Mouse (Mus musculus): Measurements from ENCODE around the gene Aqp5. TPM values are rescaled to one million over a fixed set of nuclear protein-coding genes. Genes with fewer than 3 reads are reported as not detected.

The Aqp5 gene
- polyA plus RNA-seq, 1 experiment from 2014 or later = 0.27 TPM

DNA sequence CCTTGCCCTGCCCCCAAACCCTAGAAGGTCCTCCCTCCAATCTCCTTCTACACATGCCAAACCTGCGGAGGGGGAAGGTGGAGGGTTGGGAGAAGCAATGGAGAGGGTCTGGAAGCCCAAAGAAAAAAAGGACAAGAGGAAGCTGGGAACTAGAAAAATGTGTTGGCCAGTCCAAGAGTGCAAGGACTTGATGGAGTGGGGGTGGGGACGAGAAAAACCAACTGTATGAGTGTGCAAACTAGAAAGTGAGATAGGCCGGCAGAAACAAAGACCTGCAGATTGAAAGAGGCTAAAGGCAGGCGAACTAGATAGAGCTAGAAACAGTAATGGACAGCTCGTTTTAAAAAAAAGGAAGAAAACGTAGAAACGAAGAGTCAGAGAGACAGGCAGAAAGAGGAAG lies 878 bp upstream of the Aqp5 start:
- H3K9me3 ChIP-seq (ENCODE audit: control insufficient read depth, low read length) = no peaks in the 10 kb centered on the region
- ATAC-seq (ENCODE audit: insufficient read depth, low FRiP score, low TSS enrichment) = no peak

DNA sequence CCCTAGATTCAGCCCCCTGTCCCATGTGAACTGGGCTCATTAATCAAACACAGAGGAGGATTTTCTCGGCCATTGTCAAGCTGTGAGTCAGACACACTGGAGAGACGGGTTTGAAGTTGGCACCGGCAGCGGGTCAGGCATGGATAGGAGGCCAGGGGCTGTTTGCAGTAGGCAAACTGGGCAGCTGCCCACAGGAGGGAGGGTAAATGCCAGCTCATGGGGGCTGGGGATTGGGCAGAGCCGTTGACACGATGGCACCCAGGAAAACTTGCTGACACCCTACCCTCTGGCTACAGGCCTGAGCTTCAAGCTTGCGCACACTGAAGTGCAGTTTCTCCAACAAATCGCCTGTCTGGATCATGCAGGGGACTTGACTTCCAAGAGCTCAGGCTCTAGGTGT lies 1.6 kb downstream of the Aqp5 start:
- no peaks in the 10 kb centered on the region for H3K36me3 ChIP-seq (ENCODE audit: control insufficient read depth, insufficient read depth, low read length)
- 78% methylated on average over 8 of the region's 8 CpGs for WGBS
- no peak overlapping the region for H3K9ac ChIP-seq (ENCODE audit: low read length)
- peaks cover 67% of the 10 kb centered on the region for H3K27me3 ChIP-seq (ENCODE audit: control insufficient read depth, insufficient read depth, low read length)
- H3K9me3 ChIP-seq (ENCODE audit: control insufficient read depth, low read length) = no peaks in the 10 kb centered on the region
- no peak overlapping the region for H3K4me3 ChIP-seq (ENCODE audit: low read depth, low read length)
- ATAC-seq (ENCODE audit: insufficient read depth, low FRiP score, low TSS enrichment) = no peak
- no peak overlapping the region for H3K4me2 ChIP-seq (ENCODE audit: low read depth)
- DNase-seq (ENCODE audit: low spot score) = no peak
- H3K4me1 ChIP-seq (ENCODE audit: control insufficient read depth, insufficient read depth, low read length) = no peaks in the 10 kb centered on the region
- H3K27ac ChIP-seq (ENCODE audit: low read depth, low read length) = no peak overlapping the region

More for the DNA sequence above, 878 bp upstream of the Aqp5 start:
- DNase-seq (ENCODE audit: low spot score) = no peak
- H3K4me1 ChIP-seq (ENCODE audit: control insufficient read depth, insufficient read depth, low read length) = peaks cover 3% of the 10 kb centered on the region
- H3K4me2 ChIP-seq (ENCODE audit: low read depth) = no peak overlapping the region
- H3K27ac ChIP-seq (ENCODE audit: low read depth, low read length) = no peak overlapping the region
- H3K9ac ChIP-seq (ENCODE audit: low read length) = no peak overlapping the region
- peaks cover 89% of the 10 kb centered on the region for H3K27me3 ChIP-seq (ENCODE audit: control insufficient read depth, insufficient read depth, low read length)
- no peak overlapping the region for H3K4me3 ChIP-seq (ENCODE audit: low read depth, low read length)
- 25% methylated on average over 7 of the region's 7 CpGs for WGBS
- no peaks in the 10 kb centered on the region for H3K36me3 ChIP-seq (ENCODE audit: control insufficient read depth, insufficient read depth, low read length)

DNA sequence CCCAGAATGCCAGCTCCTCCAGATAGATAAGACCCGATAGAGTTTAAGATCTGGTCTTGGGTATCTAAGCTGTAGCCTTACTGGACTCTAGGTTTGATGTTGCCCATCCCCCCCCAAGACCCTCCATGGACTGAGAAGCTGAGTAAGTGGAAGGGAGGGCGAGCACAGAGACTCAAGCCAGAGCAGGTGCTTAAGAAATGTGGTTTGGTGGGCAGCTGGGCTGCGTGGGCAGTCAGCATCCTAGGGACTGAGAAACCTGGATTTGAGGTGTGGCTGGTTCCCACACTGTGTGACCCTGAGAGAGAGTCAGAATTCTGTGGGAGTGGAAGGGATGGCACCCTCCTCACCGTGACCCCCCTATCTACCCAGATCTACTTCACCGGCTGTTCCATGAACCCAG lies 2.3 kb downstream of the Aqp5 start:
- Histone ChIP-seq H3K4me3 (ENCODE audit: low read depth, low read length) (no peak overlapping the region), H3K4me2 (ENCODE audit: low read depth) (no peak overlapping the region), H3K9me3 (ENCODE audit: control insufficient read depth, low read length) (no peaks in the 10 kb centered on the region), H3K36me3 (ENCODE audit: control insufficient read depth, insufficient read depth, low read length) (no peaks in the 10 kb centered on the region), H3K27ac (ENCODE audit: low read depth, low read length) (no peak overlapping the region), H3K9ac (ENCODE audit: low read length) (no peak overlapping the region), H3K27me3 (ENCODE audit: control insufficient read depth, insufficient read depth, low read length) (peaks cover 62% of the 10 kb centered on the region), H3K4me1 (ENCODE audit: control insufficient read depth, insufficient read depth, low read length) (no peaks in the 10 kb centered on the region)
- no peak for DNase-seq (ENCODE audit: low spot score)
- 91% methylated on average over 5 of the region's 5 CpGs for WGBS
- ATAC-seq (ENCODE audit: insufficient read depth, low FRiP score, low TSS enrichment) = no peak

DNA sequence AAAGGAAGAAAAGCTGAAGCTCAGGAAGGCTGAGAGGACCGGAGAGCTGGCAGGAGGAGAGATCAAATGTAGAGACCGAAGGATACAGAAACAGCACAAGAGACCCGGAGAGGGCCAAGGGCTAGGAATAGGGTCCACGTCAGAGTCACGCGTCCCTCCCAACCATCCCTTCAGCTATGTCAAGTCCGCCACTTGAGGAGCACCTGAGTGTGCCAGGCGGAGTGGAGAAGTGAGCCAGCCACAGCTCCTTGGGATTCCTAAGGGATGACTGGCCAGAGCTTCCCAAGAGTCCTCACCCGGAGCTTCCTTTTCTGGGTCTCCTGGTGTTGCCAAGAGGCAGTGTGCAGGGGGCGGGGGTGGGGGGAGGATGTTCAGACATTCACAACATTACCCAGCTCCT lies 4.4 kb downstream of the Aqp5 start:
- H3K27me3 ChIP-seq (ENCODE audit: control insufficient read depth, insufficient read depth, low read length) = peaks cover 41% of the 10 kb centered on the region
- H3K4me2 ChIP-seq (ENCODE audit: low read depth) = no peak overlapping the region
- H3K27ac ChIP-seq (ENCODE audit: low read depth, low read length) = no peak overlapping the region
- H3K9ac ChIP-seq (ENCODE audit: low read length) = no peak overlapping the region
- H3K4me1 ChIP-seq (ENCODE audit: control insufficient read depth, insufficient read depth, low read length) = peaks cover 2% of the 10 kb centered on the region; the same call in 1 of the 2 replicates
- no peaks in the 10 kb centered on the region for H3K36me3 ChIP-seq (ENCODE audit: control insufficient read depth, insufficient read depth, low read length)
- ATAC-seq (ENCODE audit: insufficient read depth, low FRiP score, low TSS enrichment) = no peak
- no peak for DNase-seq (ENCODE audit: low spot score)
- no peaks in the 10 kb centered on the region for H3K9me3 ChIP-seq (ENCODE audit: control insufficient read depth, low read length)
- 87% methylated on average over 10 of the region's 10 CpGs for WGBS
- H3K4me3 ChIP-seq (ENCODE audit: low read depth, low read length) = no peak overlapping the region

DNA sequence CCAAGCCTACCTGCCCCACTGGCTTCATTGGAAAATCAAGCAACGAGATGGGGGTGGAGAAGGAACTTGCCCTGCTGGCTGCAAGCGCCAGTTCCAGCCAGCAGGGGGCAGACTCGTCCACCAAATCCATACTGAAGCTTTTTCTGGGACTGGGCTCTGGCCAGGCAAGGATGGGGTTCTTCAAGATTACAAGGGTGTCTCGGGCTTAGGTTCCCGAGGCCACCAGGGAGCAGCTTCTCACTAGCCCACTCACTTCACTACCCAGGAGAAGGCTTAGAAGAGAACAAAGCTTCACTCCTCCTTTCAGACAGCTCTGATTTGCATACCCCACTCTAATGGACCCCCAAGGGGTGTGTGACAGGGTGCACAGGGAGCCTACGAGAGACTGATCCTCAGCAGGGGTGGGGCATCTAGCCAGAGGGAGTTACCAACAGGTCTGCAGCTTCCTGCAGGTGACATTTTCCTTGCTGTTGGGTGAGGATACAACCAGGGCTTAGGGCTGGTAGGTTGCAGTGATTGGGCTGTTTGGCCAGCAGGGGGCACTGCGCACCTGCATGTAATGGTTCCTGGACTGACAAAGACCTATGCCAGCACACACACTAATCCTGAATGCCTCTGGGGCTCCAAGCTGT lies 5.6 kb downstream of the Aqp5 start:
- H3K27ac ChIP-seq (ENCODE audit: low read depth, low read length) = no peak overlapping the region
- H3K4me3 ChIP-seq (ENCODE audit: low read depth, low read length) = no peak overlapping the region
- peaks cover 29% of the 10 kb centered on the region for H3K27me3 ChIP-seq (ENCODE audit: control insufficient read depth, insufficient read depth, low read length)
- no peak overlapping the region for H3K9ac ChIP-seq (ENCODE audit: low read length)
- no peak overlapping the region for H3K4me2 ChIP-seq (ENCODE audit: low read depth)
- H3K36me3 ChIP-seq (ENCODE audit: control insufficient read depth, insufficient read depth, low read length) = no peaks in the 10 kb centered on the region
- H3K4me1 ChIP-seq (ENCODE audit: control insufficient read depth, insufficient read depth, low read length) = peaks cover 12% of the 10 kb centered on the region
- no peaks in the 10 kb centered on the region for H3K9me3 ChIP-seq (ENCODE audit: control insufficient read depth, low read length)
- DNase-seq (ENCODE audit: low spot score) = peak; percentile 90
- ATAC-seq (ENCODE audit: insufficient read depth, low FRiP score, low TSS enrichment) = peak; percentile 80
- WGBS = under 1% methylated on average over 7 of the region's 7 CpGs

DNA sequence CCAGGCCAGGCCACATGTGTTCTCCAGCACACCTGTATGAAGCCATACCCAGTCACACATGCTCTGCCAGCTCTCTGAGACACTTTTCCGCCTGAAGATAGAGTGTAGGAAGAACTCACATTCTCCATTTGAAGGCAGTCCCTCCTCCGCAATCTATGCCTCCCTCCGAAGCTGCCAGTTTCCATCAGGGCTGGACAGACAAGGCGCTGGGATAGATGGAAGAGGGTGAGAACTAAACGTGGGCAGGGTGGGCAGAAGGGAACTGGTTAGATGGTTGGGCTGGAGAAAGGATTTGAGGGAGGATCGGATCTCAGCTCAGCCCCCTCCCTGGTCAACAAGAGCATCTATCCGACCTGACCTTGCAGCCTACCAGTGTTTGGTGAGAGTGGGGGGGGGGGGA lies 6.3 kb downstream of the Aqp5 start:
- no peak for DNase-seq (ENCODE audit: low spot score)
- Histone ChIP-seq H3K4me3 (ENCODE audit: low read depth, low read length) (no peak overlapping the region), H3K27me3 (ENCODE audit: control insufficient read depth, insufficient read depth, low read length) (peaks cover 22% of the 10 kb centered on the region), H3K4me2 (ENCODE audit: low read depth) (no peak overlapping the region), H3K27ac (ENCODE audit: low read depth, low read length) (no peak overlapping the region), H3K4me1 (ENCODE audit: control insufficient read depth, insufficient read depth, low read length) (peaks cover 13% of the 10 kb centered on the region), H3K9ac (ENCODE audit: low read length) (no peak overlapping the region), H3K36me3 (ENCODE audit: control insufficient read depth, insufficient read depth, low read length) (no peaks in the 10 kb centered on the region), H3K9me3 (ENCODE audit: control insufficient read depth, low read length) (no peaks in the 10 kb centered on the region)
- ATAC-seq (ENCODE audit: insufficient read depth, low FRiP score, low TSS enrichment) = no peak
- 61% methylated on average over 7 of the region's 7 CpGs for WGBS

DNA sequence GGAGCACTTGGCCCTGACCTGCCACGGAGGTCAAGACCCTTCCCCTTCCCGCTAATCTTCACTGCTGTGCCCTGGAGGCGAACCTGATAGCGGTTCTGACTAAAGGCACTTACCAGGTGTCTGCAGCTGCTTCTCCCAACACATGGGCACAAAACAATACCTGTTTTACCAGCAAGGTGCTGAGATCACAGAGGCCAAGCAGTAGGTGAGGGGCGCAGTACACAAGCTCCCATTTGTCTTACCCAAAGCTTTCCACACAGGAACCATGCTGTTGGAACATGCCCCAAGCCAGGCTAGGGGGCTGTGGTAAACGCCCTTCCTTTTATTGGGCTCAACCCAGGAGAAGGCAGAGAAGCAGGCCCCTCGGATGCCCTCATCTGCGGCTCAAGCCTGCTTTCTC lies 7.0 kb downstream of the Aqp5 start:
- H3K36me3 ChIP-seq (ENCODE audit: control insufficient read depth, insufficient read depth, low read length) = no peaks in the 10 kb centered on the region
- 46% methylated on average over 8 of the region's 8 CpGs for WGBS
- ATAC-seq (ENCODE audit: insufficient read depth, low FRiP score, low TSS enrichment) (no peak), DNase-seq (ENCODE audit: low spot score) (no peak)
- no peak overlapping the region for H3K4me2 ChIP-seq (ENCODE audit: low read depth)
- peaks cover 14% of the 10 kb centered on the region for H3K27me3 ChIP-seq (ENCODE audit: control insufficient read depth, insufficient read depth, low read length)
- no peak overlapping the region for H3K4me3 ChIP-seq (ENCODE audit: low read depth, low read length)
- H3K9me3 ChIP-seq (ENCODE audit: control insufficient read depth, low read length) = no peaks in the 10 kb centered on the region
- H3K27ac ChIP-seq (ENCODE audit: low read depth, low read length) = no peak overlapping the region
- no peak overlapping the region for H3K9ac ChIP-seq (ENCODE audit: low read length)
- peaks cover 13% of the 10 kb centered on the region for H3K4me1 ChIP-seq (ENCODE audit: control insufficient read depth, insufficient read depth, low read length)

DNA sequence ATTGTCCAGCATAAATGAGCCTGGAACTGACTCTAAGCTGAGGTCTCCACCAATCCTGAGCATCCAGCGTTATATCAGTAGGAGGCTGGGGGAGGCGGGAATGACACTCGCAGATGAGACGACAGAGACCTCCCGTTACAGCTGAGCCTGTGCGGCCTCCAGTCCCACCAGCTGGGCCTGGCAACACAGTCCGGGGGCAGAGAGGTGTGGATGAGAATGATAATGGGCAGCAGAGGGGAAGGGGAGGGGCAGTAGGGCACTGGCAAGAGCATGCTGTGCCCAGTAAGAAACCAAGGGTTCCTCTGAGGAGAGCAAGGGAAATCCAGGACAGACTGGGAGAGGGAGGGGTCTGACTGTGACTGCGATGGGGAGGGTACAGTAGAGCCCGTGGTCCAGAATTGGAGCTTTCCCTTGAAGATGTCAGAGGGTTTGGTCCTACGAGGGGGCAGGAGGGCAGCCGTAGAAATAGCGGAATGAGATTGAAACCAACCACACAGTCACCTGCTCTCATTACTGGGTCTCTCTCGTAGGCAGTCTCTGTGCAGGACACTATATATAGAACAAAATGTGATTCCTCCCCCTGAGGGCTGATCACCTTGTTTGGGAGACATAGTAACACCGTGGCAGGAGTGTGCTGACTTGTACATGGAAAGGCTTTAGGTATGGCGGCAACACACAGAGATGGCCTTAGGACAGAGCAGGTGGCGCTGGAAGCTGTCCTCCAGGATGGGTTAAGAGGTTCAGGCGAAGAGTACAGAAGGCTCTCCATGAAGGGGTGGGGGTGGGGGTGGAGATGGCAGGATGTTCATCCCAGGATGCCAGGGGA lies 8.9 kb downstream of the Aqp5 start:
- Histone ChIP-seq H3K4me1 (ENCODE audit: control insufficient read depth, insufficient read depth, low read length) (peaks cover 13% of the 10 kb centered on the region), H3K9me3 (ENCODE audit: control insufficient read depth, low read length) (no peaks in the 10 kb centered on the region), H3K27me3 (ENCODE audit: control insufficient read depth, insufficient read depth, low read length) (peaks cover 3% of the 10 kb centered on the region), H3K27ac (ENCODE audit: low read depth, low read length) (peak overlapping the region; percentile 2; the same call in 1 of the 2 replicates), H3K36me3 (ENCODE audit: control insufficient read depth, insufficient read depth, low read length) (no peaks in the 10 kb centered on the region), H3K4me3 (ENCODE audit: low read depth, low read length) (no peak overlapping the region), H3K4me2 (ENCODE audit: low read depth) (no peak overlapping the region), H3K9ac (ENCODE audit: low read length) (no peak overlapping the region)
- WGBS = 51% methylated on average over 17 of the region's 17 CpGs
- DNase-seq (ENCODE audit: low spot score) (peak; percentile 60), ATAC-seq (ENCODE audit: insufficient read depth, low FRiP score, low TSS enrichment) (peak; percentile 9; the same call in 1 of the 2 replicates)
